Mouse (Mus musculus) adrenal gland, postnatal 36 days (tissue): ENCODE measurements around the gene Fbn1. TPM values are rescaled to one million over a fixed set of nuclear protein-coding genes. Genes with fewer than 3 reads are reported as not detected.

Source experiments
- DNase-seq, 2 experiments: peaks; one replicate each; pipeline ENCODE4 v3.0.0; 2021; ENCODE audit warnings: mixed read lengths in 1 of 2
- total RNA-seq, 2 experiments: library from RNA; stranded (reverse); gene quantifications; 2 replicates each; pipeline ENCODE4 v1.2.3; 2021

The Fbn1 gene
- total RNA-seq, 2 experiments from 2014 or later: 45.1 to 84.3 TPM

DNA sequence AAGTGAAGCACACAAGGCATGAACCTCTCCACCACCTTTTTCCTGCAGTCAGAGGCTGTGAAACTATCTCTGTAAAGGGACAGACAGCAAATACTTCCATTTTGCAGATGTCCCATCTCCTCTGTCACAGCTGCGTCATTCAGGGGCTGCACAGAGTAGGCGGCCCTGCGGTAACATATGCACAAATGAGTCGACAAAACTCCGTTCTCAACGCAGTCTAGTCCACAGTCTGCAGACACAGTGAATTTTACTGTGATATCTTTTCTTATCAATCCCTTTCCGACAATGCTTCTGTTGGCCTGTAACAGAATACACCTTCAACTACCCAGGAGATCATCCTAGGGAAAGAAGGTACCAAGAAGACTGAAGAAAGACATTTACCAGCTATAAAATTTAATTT is 9.6 kb downstream of the Fbn1 start:
- no peak for DNase-seq

- no peak for DNase-seq
These were observed 11.1 kb downstream of the Fbn1 start for GRCm38 (mm10) chr2:125496696-125497095.

DNA sequence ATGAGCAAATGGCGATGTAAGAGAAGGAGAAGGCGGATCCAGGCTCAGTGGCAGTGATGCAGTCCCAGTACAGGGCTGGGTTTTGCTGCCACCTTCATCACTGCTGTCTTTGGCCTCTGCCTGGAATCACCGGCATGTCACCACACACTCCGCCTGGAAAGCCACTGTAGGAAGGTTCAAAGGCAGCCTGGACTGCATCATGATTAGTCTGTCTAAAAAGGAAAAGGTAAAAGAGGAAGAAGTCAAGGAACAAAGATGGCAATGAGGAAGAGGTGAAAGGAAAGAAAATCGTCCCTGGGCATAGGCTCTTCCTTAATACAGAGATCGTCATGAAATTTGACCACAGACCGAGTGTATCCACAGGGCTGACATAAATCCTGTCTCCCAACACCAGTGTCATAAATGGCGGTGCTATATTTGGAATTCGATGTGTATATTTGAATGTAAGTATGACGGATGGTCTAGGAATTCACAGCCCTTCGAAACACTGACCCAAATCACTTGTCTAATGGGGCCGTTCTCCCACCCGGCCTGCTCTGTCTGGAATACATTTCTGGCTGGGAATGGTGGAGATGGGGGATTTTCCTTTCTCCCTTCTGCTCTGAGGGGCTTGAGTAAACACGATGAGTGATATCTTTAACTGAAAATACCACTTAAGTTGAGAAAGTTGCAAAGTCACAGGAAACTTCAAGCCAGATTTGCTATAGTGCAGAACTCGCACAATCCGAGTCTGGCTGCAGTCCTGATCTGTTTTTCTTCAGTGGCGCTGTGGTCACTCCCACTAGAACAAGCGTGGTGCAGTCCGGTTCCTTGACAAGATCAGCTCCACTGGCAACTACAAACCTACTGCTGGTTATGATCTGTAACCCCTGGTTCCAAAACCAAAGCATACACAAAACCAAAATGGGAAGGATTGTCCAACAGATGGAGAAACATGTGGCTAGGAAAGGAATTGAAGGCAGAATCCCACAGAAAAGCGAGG is 12.7 kb downstream of the Fbn1 start:
- DNase-seq: no peak

- DNase-seq: no peak
These were observed 13.5 kb downstream of the Fbn1 start for GRCm38 (mm10) chr2:125494291-125494690.

- DNase-seq: no peak
These were observed 15.5 kb downstream of the Fbn1 start for GRCm38 (mm10) chr2:125492050-125492900.

DNA sequence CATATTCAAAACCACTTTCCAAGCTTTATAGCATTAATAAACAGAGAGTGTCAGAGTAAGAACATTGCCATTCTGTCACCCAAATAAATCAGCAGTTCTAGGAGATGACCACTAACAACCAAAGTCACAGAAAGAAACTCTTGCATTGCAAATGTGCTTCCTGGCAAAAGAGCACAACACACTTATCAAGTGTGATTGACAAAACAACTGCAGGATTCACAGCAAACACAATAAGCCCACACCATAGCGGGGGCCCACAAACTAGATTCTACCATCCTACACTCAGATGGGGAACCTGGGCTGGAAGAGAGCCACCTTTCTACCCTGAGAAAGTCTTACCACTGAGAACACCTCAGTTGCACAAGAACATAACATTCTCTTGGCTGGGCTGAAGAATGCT is 17.8 kb downstream of the Fbn1 start:
- no peak for DNase-seq

- no peak for DNase-seq
These were observed 22.9 kb downstream of the Fbn1 start for GRCm38 (mm10) chr2:125484910-125485309.

DNA sequence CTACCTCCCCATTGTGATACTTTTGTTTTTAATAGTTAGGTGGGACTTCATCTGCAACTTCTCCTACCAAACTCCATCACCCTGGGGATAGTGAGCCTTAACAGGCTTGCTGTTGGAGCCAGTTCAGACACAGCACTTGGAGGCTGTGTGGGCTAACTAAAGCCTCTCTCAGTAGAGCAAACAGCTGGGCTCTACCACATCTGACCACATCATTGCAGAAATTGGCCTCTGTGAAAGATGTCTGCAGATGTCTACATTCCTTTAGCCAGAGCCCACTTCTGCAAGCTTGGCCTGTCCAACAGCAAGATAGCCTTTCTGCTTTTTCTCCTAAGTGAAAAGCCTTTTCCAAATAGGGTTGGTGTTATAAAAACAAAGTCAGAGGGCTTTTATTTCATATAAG is 23.6 kb downstream of the Fbn1 start:
- no peak for DNase-seq

GRCm38 (mm10) chr2:125481531-125482317 is 26.1 kb downstream of the Fbn1 start:
- DNase-seq: no peak

DNA sequence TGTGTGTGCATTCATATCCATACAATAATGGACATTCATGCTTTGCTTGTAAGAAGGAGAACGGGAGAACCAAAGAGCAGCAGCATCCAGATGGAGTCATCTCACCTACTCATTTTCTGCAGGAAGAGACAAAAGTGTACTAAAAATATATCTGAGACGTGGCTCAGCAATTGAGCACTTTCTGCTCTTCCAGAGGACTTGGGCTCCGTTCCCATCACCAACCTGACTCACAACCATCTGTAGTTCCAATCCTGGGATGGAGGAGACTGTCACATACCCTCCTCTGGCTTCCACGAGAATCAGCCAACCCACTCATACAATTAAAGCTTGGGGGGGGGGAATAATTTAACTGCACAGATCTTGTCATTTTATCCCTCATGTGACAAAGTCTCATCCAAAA is 26.7 kb downstream of the Fbn1 start:
- no peak for DNase-seq

GRCm38 (mm10) chr2:125480057-125480456 is 27.7 kb downstream of the Fbn1 start:
- no peak for DNase-seq

- DNase-seq: no peak
These were observed 29.1 kb downstream of the Fbn1 start for GRCm38 (mm10) chr2:125478705-125479104.

- DNase-seq: no peak
These were observed 30.4 kb downstream of the Fbn1 start for GRCm38 (mm10) chr2:125477367-125477766.

DNA sequence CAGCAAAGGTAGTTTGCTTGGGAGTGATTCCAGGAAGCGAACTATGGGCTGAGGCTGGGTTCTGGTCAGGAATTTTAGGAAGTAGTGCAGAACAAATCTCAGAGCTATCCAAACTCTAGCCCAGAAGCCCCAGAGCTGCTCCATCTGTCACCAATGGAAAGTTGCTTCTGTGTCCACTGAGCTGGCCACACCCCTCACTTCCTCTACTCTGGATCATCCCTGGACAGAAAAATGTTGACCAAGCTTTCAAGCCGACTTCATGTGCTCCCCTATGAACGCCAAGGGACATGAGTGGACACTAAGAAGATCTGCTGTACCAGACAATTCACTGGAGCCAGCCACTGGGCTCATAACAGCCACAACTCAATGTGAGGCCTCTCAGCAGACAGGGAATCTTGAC is 31.6 kb downstream of the Fbn1 start:
- no peak for DNase-seq

GRCm38 (mm10) chr2:125474690-125475089 is 33.1 kb downstream of the Fbn1 start:
- DNase-seq: no peak

- peak in 1 of 2 experiments; percentile 25 for DNase-seq
These were observed 34.6 kb downstream of the Fbn1 start for GRCm38 (mm10) chr2:125473228-125473627.

DNA sequence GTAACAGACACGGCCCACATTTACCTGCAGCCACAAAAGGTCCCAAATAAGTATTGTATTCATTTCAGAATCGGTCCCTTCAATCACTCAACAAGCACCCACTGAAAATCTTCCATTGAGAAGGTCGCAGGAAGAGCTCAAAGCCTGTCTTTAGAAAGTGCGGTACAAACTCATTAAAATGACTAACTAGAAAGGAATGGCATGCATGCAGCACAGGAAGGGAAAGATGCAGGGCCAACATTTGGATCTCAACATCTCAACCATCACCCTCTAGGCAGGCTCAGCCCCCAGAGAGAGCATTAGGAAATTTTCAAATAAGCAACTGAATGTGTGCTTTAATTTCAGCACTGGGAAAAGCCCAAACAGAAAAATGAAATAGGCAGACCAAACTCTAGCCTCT is 36.1 kb downstream of the Fbn1 start:
- no peak for DNase-seq

GRCm38 (mm10) chr2:125470553-125471295 is 37.1 kb downstream of the Fbn1 start:
- DNase-seq: peak; percentile 9 to 20

- DNase-seq: no peak
These were observed 43.8 kb downstream of the Fbn1 start for GRCm38 (mm10) chr2:125464036-125464435.

- DNase-seq: no peak
These were observed 48.7 kb downstream of the Fbn1 start for GRCm38 (mm10) chr2:125459087-125459486.

GRCm38 (mm10) chr2:125456059-125456789 is 51.6 kb downstream of the Fbn1 start:
- DNase-seq: no peak
